Mouse (Mus musculus) cerebral cortex, adult 2 months (tissue): ENCODE data around the gene Afap1l2.

Experiments
- WGBS: fragments of 180-500 bp; shearing (Covaris S2); methylation state at CpG from one replicate; pipeline ENCODE4 v1.1.7; 2018; 5-methylcytosine and 5-hydroxymethylcytosine counted together

Gene Afap1l2

GRCm38 (mm10) chr19:56887879-56888278, 120.1 kb downstream of the Afap1l2 start:
- 62% methylated on average over 10 of the region's 10 CpGs for WGBS

GRCm38 (mm10) chr19:56877364-56877763, 130.7 kb downstream of the Afap1l2 start:
- 43% methylated on average over 6 of the region's 6 CpGs for WGBS

- 10% methylated on average over 30 of the region's 30 CpGs for WGBS
These were observed 133.3 kb downstream of the Afap1l2 start for GRCm38 (mm10) chr19:56874601-56875315.

GRCm38 (mm10) chr19:56873816-56874600, 134.0 kb downstream of the Afap1l2 start, which contains the start of gene Vwa2:
Gene Vwa2, plus strand, starts transcription at chr19:56874249.
- 3% methylated on average over 71 of the region's 71 CpGs for WGBS

GRCm38 (mm10) chr19:56867701-56868100, 140.3 kb downstream of the Afap1l2 start:
- WGBS: 85% methylated on average over 4 of the region's 4 CpGs
